Mouse (Mus musculus) left cerebral cortex, postnatal 4 days (tissue): ENCODE data around the gene Pycr2. TPM values are rescaled to one million over a fixed set of nuclear protein-coding genes. Genes with fewer than 3 reads are reported as not detected.
"Not testable (repeated sequence)": the region's sequence is repeated elsewhere in the genome, so short reads cannot be mapped to it uniquely, and the experiment has no call there.

Experiments used
- DNase-seq: peaks from one replicate; pipeline ENCODE4 v3.0.0-alpha.2; 2022
- intact Hi-C: fragments of 180-260 bp; cut with DNase I; formaldehyde crosslinking; loops from one replicate; pipeline ENCODE4 v1.15.1; 2025
- total RNA-seq, 2 experiments: library from RNA; stranded (reverse); gene quantifications; 2 replicates each; pipeline ENCODE4 v1.2.3; 2021

Gene Pycr2
- total RNA-seq, 2 experiments from 2014 or later = 28.6 to 31.6 TPM

DNA sequence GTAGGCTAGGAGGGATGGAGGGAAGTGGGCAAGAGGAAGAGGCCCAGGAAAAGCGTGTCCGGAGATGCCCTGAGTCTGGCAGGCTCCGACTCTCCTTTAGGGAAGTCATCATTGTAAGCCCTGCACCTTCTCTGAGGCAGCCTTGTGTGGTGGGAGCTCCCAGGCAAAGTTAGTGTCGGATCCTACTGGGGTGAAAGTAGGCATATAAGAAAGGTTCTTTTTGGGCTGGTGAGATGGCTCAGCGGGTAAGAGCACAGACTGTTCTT lies 655 bp downstream of the Pycr2 start:
- intact Hi-C loops = loop anchor here (5.0 to 10.0 kb wide), 3 partner anchors 68 to 190 kb away; no protein-coding TSS in a partner anchor
- DNase-seq = no peak

DNA sequence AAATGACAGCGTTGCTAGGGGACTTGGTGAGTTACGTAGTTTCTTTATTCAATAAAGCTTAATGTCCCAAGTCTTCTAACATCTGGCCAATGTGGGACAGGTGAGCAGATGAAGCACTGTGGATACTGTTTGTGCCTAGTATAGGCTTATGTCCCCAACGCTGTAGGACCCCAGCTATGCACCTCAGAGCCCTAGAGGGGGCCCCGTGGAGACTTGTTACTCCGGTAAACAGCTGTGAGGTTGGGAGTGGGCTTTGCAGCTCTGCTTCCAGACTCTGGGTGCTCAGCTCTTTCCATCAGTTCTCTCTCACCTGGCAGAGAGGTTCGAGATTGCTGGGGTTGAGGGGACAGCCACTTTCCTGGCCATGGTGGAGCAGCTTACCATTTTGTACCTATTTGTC lies 1.2 kb downstream of the Pycr2 start:
- intact Hi-C loops = loop anchor here (10.0 kb wide), 1 partner anchor 189 kb away; no protein-coding TSS in a partner anchor
- DNase-seq = no peak

DNA sequence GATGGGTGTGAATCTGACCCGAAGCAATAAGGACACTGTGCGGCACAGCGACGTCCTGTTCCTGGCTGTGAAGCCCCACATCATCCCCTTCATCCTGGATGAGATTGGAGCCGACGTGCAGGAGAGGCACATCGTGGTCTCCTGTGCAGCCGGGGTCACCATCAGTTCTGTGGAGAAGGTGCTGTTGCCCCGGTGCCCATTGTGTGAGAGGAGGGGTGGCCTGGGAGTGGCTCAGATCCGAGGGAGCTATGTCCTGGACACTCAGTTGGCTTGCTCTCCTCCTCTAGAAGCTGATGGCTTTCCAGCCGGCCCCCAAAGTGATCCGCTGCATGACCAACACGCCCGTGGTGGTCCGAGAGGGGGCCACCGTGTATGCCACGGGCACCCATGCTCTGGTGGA lies 1.8 kb downstream of the Pycr2 start:
- DNase-seq = no peak
- intact Hi-C loops = loop anchor here (10.0 kb wide), 1 partner anchor 189 kb away; no protein-coding TSS in a partner anchor

DNA sequence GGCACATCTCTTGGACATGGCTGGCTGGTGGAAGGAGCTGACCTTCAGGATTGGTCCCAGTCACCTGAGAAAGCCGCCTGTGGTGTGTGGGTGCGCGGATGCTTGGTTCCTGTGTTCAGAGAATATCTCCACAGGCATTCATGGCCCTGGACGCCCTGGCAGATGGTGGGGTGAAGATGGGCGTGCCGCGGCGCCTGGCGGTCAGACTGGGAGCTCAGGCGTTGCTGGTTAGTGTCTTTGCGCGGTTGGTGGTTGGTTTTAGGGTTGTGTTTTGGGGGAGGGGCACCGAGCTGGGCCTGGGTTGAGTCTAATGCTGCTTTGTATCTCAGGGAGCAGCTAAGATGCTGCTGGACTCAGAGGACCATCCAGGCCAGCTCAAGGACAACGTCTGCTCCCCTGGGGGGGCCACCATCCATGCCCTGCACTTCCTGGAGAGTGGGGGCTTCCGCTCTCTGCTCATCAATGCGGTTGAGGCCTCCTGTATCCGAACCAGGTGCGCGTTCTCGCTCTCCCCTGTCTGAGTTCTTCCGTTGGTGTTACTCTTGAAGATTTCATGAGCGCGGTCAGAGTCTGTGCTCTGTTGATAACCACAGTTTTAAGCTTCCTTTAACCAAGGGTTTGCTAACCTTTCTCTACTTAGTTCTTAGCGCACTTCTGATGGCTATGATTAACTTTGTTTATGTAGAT lies 2.5 kb downstream of the Pycr2 start:
- intact Hi-C loops = loop anchor here (10.0 kb wide), 1 partner anchor 188 kb away; no protein-coding TSS in a partner anchor
- DNase-seq = no peak

DNA sequence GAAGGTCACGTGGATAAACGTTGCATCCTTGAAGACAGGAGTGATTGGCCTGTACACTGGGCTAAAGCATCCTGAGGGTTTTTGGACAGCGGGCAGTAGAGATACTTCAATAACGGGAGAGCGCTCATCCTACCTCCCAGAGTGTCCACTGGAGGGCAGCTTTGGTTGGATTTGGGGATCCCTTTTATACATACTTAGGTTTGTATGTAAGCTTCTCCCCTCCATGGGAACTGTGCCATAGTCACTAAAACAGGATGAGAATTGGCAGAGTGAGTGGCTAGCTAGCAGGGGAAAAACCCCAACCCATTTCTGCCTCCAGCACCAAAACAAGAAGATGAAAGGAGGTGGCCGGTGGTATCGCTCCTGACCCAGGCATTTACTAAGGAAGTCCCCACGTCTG lies 7.0 kb downstream of the Pycr2 start:
- no peak for DNase-seq
- intact Hi-C loops = no loop called here

DNA sequence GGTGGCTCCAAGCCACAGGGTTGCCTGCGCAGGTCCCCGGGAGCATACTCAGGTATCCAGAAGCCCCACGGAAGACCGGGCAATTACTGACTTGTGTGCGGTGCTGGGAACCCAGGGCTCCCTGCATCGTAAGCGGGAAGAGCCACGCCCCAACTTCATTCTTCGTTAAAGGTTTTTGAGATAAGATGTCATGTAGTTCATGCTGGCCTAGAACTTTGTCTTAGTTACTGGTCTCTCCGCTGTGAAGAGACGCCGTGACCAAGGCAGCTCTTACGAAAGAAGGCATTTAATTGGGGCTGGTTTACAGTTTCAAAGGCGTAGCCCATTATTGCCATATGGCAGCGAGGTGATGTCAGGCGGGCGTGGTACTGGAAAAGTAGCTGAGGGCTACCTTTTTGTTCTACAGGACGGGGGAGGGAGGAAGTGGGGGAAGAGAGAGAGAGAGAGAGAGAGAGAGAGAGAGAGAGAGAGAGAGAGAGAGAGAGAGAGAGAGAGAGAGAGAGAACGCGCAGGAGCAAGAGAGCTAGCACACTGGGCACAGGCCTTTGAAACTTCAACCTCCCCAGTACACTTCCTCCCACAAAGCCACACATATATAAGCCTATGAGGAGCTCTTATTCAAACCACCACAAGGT lies 7.7 kb downstream of the Pycr2 start:
- intact Hi-C loops = no loop called here

DNA sequence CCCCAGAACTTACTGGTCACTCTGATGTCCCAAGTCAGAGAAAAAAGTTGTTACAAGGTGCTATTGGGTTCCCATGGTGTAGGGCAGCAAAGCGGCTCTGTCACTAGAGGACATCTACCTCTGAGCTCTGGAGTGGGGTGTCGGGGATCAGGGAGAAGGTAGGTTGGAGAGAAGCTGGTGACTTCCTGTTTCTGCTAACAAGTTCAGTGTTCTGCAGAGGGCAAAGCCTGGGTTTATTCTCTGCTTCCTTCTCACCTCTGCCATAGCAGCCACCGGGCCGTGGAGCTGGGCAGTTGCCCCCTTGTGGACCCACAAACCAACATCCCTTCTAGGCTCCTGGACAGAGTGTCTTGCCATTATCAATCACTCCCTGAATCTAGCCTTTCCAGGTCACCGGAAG lies 8.7 kb downstream of the Pycr2 start:
- DNase-seq = no peak
- intact Hi-C loops = no loop called here

More for the DNA sequence above, 7.7 kb downstream of the Pycr2 start:
- no peak for DNase-seq

DNA sequence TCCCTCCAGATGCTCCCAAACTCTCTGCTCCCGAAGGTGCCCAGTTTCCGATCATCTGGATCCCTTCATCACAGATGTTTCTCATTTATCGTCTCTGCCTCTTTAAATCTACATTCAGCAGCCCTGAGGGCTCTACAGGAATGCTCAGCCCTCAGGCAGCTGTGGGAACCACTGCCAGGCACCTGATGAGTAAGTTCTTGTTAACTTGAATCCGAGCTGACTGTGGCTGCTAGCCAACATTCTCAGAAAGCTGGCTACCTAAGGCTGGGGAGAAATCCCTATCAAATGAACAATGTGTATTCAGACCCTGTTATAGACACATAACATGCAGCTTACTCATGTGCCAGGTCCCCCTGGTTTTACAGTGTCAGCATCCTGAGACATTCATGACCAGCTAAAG lies 9.7 kb downstream of the Pycr2 start:
- intact Hi-C loops = no loop called here
- no peak for DNase-seq

DNA sequence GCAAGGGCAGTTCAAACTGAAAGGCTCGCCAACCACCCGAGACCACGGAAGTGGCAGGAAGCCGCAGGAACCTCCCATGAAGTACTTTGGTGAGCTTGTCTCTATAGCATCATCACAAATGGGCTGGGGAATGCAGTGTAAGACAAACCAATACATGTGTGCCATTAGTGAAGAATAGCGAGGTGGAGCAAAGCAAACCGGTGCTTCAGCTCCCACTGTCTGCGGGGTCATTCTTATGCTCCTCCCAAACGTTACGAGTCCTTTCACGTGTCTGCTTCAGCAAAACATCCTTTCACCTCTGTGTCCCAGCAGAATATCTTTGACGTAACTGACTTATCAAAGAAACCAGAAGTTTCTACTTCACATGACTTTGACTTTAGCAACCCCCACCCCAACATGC lies 12.3 kb downstream of the Pycr2 start:
- DNase-seq = no peak
- intact Hi-C loops = no loop called here

DNA sequence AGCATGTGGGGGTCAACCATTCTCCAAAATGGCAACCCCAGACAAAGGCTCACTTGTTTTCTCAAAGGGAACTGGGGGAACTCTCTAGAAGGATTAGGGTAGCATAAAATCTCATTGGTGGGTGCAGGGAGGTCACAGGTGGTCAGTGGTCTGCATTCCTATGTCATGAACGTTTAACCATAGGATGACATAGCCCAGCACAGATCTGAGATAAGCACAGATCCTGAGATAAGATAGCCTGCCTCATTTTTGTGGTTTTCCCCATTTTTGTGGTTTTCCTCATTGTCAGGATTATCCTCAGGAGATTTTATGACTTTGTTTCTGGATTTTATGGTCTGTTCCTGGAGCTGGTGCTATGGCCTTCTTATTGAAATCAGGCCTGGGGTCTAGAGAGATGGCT lies 13.0 kb downstream of the Pycr2 start:
- DNase-seq = no peak
- intact Hi-C loops = no loop called here

DNA sequence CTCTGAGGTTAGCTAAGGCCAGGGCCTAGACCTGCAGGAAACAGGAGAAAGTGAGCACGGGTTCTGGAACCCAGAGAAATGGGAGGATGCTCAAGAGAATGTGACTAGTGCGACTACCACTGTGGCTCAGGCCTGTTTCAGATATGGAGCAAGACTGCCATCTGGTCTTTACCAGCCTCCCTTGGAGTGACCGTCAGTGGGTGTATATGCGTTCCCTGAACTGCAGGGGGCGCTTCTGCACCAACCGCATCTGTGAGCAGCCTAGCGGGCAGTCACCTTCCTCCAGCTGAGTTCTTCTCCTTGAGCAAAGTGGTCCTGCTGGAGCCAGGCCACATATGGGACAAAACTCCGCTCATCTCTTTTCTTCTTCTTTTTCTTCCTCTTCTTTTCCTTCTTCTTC lies 15.6 kb downstream of the Pycr2 start:
- intact Hi-C loops = no loop called here
- DNase-seq = no peak

DNA sequence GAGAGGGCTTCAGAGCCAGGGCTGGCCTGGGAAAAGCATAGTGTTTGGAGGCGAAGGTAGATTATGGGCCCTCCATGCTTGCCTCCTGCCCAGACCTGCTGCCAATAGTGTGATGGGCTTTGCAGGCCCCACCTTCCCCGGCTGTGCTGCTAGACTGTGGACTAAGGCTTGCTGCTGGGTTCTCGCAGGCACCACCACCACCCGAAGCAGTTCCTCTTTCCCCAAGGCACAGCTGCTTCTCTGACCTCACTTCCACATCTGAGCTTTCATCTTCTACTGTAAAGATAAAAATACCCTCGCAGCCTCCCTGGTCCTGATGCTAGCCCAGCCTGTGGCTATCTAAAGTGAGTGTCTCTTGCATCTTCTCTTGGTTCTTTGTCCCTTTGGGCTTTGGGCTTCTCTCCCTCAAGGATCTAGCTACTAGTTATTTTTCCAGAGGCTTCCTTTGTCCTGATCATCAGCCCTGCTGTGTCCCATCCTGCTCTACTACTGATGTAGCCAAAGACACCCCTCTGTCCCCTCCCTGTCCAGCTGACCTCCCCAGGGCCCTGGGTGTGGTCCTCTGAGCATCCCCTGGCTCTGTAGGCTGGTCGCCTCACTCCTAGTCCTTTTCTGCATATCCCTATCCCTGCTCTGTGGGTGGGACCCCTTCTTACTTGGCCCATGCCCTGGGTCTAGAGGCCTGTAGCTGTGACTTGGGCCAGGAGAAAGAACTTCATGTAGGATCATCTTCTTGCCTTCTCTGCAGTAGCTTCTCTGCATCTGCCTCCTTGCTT lies 18.4 kb downstream of the Pycr2 start:
- DNase-seq = no peak
- intact Hi-C loops = no loop called here

DNA sequence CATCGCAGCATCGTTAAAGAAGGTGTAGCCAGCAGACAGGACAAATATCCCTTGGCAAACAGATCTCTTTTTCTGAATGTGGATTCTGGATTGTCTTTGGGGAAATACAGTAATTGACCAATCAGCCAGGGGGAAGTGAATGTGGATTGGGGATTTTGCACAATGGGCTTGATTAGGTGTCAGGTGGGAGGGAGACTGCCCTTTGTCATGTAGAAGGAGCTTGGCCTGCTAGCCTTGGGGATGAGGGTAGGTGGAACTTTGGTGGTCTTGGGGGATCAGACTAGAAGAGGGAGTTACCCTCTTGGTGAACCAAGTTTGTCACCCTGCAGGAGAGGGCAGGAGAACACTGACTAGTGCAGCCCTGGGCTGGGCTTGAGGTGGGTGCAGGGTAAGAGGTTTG lies 20.6 kb downstream of the Pycr2 start:
- intact Hi-C loops = no loop called here
- DNase-seq = no peak

DNA sequence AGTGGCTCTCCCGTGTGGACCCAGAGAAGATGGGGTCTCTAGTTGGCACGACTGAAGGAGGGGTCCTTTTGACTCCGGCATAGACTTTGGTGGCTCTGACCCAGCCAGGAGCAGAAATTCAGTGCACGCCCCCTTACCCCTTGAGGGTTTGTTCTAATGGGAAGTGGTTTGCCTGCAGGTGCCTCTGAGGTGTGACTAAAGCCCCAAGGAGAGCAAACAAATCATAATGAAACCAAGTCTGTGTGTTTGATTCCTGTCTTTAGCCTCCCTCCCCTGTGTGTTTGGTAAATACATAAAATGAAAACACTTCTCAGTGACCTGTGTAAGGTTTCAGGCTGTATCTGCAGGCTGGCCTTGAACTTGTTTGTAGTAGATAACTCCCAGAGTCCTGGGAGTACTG lies 22.2 kb downstream of the Pycr2 start:
- intact Hi-C loops = no loop called here
- DNase-seq = no peak

DNA sequence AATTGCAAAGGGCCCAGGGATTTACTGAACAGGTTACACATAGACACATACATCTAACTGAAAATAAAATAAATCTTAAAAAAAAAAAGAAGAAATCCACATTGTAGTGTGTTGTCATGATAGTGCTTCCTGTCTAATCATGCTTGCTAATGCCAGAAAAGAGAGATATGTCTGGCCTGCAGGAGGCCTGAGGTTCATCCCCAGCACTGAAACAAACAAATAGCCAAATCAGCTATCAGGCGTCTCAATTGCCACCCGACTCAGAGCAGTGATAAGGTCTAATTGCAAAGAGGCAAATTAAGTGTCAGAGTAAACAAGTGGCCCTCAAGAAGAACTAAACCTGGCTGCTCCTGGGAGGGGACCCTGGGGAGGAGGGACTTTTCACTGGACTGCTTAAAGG lies 25.5 kb downstream of the Pycr2 start:
- no peak for DNase-seq
- intact Hi-C loops = no loop called here

DNA sequence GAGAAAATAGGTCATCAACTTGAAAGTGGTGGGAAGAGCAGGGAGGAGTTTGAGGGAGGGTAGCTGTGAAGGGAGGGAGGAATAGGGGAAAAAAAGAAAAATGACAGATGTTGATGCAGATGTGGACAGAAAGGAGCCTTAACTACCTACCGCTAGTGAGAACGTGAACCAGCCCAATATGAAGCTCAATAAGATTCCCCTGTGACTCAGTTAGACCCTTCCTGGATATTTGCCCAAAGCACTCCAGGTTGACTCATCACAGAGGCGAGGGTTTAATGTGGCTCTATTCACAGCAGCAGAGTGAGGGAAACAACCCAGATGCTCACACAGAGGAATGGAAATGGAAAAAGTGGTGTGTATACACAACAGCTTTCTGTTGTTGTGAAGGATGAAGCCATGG lies 27.0 kb downstream of the Pycr2 start:
- intact Hi-C loops = no loop called here

DNA sequence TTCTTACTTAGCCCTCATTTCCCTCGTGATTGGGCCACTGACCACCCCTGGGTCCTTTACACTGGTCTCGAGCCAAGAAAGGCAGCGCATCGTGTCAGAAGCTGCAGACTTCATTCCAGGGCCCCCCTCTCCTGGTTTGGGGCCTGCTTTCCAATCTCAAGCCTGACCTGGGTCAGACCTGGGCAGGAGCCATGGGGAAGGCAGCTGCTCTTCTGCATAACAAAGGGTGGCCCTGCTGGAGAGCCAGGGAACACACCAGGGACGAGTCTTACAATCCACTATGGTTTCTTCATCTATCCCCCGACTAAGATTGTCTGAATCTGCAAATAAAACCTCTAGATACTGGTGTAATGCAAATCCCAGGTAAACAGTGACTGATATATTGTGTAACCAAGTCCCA lies 29.6 kb downstream of the Pycr2 start:
- intact Hi-C loops = no loop called here
- no peak for DNase-seq

More for the DNA sequence above, 27.0 kb downstream of the Pycr2 start:
- no peak for DNase-seq

DNA sequence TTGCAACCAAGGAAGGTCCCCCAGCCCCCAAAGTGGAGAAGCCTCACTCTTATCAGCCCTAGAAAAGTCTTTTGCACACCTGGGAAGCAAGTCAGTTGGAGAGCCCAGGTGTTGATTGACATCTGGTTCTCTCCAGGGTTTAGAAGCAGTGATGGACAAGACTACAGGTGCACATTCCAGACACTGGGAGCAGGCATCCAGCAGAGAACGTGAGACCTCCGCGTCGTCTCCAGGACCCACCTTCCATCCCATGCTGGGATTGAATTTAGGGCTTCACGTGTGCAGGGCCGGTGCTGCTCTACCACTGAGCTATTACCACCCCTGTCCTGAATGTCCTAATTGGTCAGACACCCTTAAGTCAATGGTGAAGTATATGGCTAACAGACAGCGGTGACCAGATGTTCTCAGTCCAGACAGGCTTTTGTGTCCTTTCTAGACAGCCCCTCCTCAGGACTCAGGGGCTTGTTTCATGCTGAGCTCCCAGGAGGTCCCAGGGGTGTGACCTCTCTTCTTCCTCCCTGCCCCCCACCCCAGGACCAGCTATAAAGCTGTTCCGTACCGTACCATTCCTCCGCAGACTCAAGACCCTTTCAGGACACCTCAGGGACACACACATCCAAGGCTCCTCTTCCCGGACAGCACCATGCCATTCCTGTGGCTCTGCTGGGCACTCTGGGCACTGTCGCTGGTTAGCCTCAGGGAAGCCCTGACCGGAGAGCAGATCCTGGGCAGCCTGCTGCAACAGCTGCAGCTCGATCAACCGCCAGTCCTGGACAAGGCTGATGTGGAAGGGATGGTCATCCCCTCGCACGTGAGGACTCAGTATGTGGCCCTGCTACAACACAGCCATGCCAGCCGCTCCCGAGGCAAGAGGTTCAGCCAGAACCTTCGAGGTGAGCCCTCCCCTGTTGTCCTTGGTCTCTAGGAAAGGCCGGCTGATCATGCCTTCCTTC lies 30.6 kb downstream of the Pycr2 start, which contains the start of gene Lefty1:
TSS of gene Lefty1 (plus strand) at position 556 of the 953 bp plus-strand sequence.
- intact Hi-C loops = no loop called here
- DNase-seq = no peak

DNA sequence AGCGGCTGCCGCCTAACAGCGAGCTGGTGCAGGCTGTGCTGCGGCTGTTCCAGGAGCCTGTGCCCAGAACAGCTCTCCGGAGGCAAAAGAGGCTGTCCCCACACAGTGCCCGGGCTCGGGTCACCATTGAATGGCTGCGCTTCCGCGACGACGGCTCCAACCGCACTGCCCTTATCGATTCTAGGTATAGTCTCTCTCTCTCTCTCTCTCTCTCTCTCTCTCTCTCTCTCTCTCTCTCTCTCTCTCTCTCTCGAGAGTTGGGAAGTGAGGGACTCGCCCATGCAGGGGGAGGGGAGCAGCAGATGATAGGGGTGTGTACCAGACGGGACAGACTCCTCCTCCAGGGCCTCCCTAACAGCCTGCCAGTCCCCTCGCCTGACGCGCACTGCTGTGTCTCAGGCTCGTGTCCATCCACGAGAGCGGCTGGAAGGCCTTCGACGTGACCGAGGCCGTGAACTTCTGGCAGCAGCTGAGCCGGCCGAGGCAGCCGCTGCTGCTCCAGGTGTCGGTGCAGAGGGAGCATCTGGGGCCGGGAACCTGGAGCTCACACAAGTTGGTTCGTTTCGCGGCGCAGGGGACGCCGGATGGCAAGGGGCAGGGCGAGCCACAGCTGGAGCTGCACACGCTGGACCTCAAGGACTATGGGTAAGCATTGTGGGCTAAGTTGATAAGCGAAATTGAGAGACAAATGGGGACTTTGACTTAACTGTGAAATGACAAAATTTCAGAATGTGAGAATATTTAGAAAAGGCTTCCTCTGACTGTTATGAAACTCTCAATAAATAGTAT lies 32.7 kb downstream of the Pycr2 start:
- peak; percentile 23 for DNase-seq
- intact Hi-C loops = not testable (repeated sequence)

DNA sequence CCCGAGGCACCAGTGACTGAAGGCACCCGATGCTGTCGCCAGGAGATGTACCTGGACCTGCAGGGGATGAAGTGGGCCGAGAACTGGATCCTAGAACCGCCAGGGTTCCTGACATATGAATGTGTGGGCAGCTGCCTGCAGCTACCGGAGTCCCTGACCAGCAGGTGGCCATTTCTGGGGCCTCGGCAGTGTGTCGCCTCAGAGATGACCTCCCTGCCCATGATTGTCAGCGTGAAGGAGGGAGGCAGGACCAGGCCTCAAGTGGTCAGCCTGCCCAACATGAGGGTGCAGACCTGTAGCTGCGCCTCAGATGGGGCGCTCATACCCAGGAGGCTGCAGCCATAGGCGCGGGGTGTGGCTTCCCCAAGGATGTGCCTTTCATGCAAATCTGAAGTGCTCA lies 33.5 kb downstream of the Pycr2 start:
- intact Hi-C loops, DNase-seq: not testable (repeated sequence)
